Mouse (Mus musculus) ES-Bruce4 (cell line): ENCODE results near the gene Slco2a1. TPM values are rescaled to one million over a fixed set of nuclear protein-coding genes. Genes with fewer than 3 reads are reported as not detected.

Experiments
- H3K27ac ChIP-seq: 2 replicates; pipeline ENCODE4 v1.5.1; 2012; ENCODE audit warnings: low read length, inconsistent platforms; ENCODE audit not compliant: insufficient read depth
- H3K27me3 ChIP-seq: 2 replicates; pipeline ENCODE4 v1.6.1; 2012; ENCODE audit warnings: mild to moderate bottlenecking, low read length, inconsistent platforms; ENCODE audit not compliant: control insufficient read depth, poor library complexity, insufficient read depth, severe bottlenecking
- H3K36me3 ChIP-seq: 2 replicates; pipeline ENCODE4 v1.6.1; 2012; ENCODE audit warnings: inconsistent platforms, mild to moderate bottlenecking, low read length, moderate library complexity; ENCODE audit not compliant: control insufficient read depth, poor library complexity, insufficient read depth, severe bottlenecking
- H3K4me1 ChIP-seq: one replicate; pipeline ENCODE4 v1.8.1; 2011; ENCODE audit warnings: low read length; ENCODE audit not compliant: control insufficient read depth, insufficient read depth
- H3K4me3 ChIP-seq: 2 replicates; pipeline ENCODE4 v1.5.1; 2011; ENCODE audit warnings: low read depth, mild to moderate bottlenecking, low read length
- H3K9ac ChIP-seq: 2 replicates; pipeline ENCODE4 v1.6.1; 2012; ENCODE audit warnings: low read depth, mild to moderate bottlenecking, inconsistent platforms; ENCODE audit not compliant: poor library complexity, severe bottlenecking
- H3K9me3 ChIP-seq: replicated peaks from 2 replicates; pipeline ENCODE4 v1.6.1; 2012; ENCODE audit warnings: mild to moderate bottlenecking, low read length, inconsistent platforms; ENCODE audit not compliant: control insufficient read depth, poor library complexity, insufficient read depth, severe bottlenecking
- CTCF ChIP-seq: IDR thresholded peaks from one replicate; pipeline ENCODE4 v1.8.1; 2011; ENCODE audit warnings: low read depth, low read length
- EP300 ChIP-seq: IDR thresholded peaks from 2 replicates; pipeline ENCODE4 v1.6.1; 2011; ENCODE audit warnings: low read depth, low read length; ENCODE audit not compliant: insufficient read depth
- POLR2A ChIP-seq: IDR thresholded peaks from one replicate; pipeline ENCODE4 v1.8.1; 2011; ENCODE audit warnings: low read length; ENCODE audit not compliant: insufficient read depth
- polyA plus RNA-seq: library from polyadenylated mRNA; stranded (reverse); fragments of >200 nt; gene quantifications from 2 replicates; pipeline ENCODE4 v1.2.4, GENCODE M21; 2011; ENCODE audit warnings: low read depth; ENCODE audit not compliant: missing spikeins, insufficient read depth, insufficient read length

Slco2a1 gene
- polyA plus RNA-seq, 1 experiment = 3.1 TPM

GRCm38 (mm10) chr9:103027150-103027889 is 38.8 kb downstream of the Slco2a1 start:
- no peak overlapping the region for H3K9ac ChIP-seq
- H3K9me3 ChIP-seq = no peaks in the 10 kb centered on the region
- peaks cover 2% of the 10 kb centered on the region for H3K4me1 ChIP-seq
- H3K27me3 ChIP-seq = no peaks in the 10 kb centered on the region
- TF ChIP-seq POLR2A = no peak
- no peak for TF ChIP-seq EP300
- no peak for TF ChIP-seq CTCF
- H3K36me3 ChIP-seq = no peaks in the 10 kb centered on the region
- H3K4me3 ChIP-seq = no peak overlapping the region
- H3K27ac ChIP-seq = no peak overlapping the region

- Histone ChIP-seq H3K9me3 (no peaks in the 10 kb centered on the region), H3K27me3 (no peaks in the 10 kb centered on the region), H3K4me3 (no peak overlapping the region)
Observed at GRCm38 (mm10) chr9:103029012-103029411, 40.5 kb downstream of the Slco2a1 start.

GRCm38 (mm10) chr9:103030041-103030440 is 41.5 kb downstream of the Slco2a1 start:
- Histone ChIP-seq H3K27ac (no peak overlapping the region), H3K9me3 (no peaks in the 10 kb centered on the region), H3K9ac (no peak overlapping the region), H3K27me3 (no peaks in the 10 kb centered on the region), H3K36me3 (no peaks in the 10 kb centered on the region), H3K4me3 (no peak overlapping the region), H3K4me1 (peaks cover 2% of the 10 kb centered on the region)
- no peak for TF ChIP-seq POLR2A
- TF ChIP-seq EP300 = no peak
- TF ChIP-seq CTCF = no peak

More at GRCm38 (mm10) chr9:103029012-103029411, 40.5 kb downstream of the Slco2a1 start:
- Histone ChIP-seq H3K4me1 (peaks cover 2% of the 10 kb centered on the region), H3K27ac (no peak overlapping the region), H3K9ac (no peak overlapping the region), H3K36me3 (no peaks in the 10 kb centered on the region)
- TF ChIP-seq EP300 = no peak
- no peak for TF ChIP-seq CTCF
- TF ChIP-seq POLR2A = no peak

- no peak overlapping the region for H3K27ac ChIP-seq
Observed at GRCm38 (mm10) chr9:103031211-103031610, 42.7 kb downstream of the Slco2a1 start.

GRCm38 (mm10) chr9:103032193-103032592 is 43.7 kb downstream of the Slco2a1 start:
- H3K9me3 ChIP-seq = no peaks in the 10 kb centered on the region
- no peak for TF ChIP-seq POLR2A
- no peak for TF ChIP-seq CTCF
- TF ChIP-seq EP300 = no peak
- H3K27ac ChIP-seq = no peak overlapping the region
- H3K4me1 ChIP-seq = peaks cover 2% of the 10 kb centered on the region
- no peak overlapping the region for H3K9ac ChIP-seq
- H3K27me3 ChIP-seq = no peaks in the 10 kb centered on the region
- no peaks in the 10 kb centered on the region for H3K36me3 ChIP-seq
- no peak overlapping the region for H3K4me3 ChIP-seq

More at GRCm38 (mm10) chr9:103031211-103031610, 42.7 kb downstream of the Slco2a1 start:
- Histone ChIP-seq H3K27me3 (no peaks in the 10 kb centered on the region), H3K9me3 (no peaks in the 10 kb centered on the region), H3K9ac (no peak overlapping the region), H3K4me3 (no peak overlapping the region), H3K36me3 (no peaks in the 10 kb centered on the region), H3K4me1 (peaks cover 2% of the 10 kb centered on the region)
- TF ChIP-seq POLR2A (no peak), EP300 (no peak), CTCF (no peak)

- H3K27ac ChIP-seq = no peak overlapping the region
- no peaks in the 10 kb centered on the region for H3K36me3 ChIP-seq
- H3K4me3 ChIP-seq = no peak overlapping the region
- H3K4me1 ChIP-seq = peaks cover 2% of the 10 kb centered on the region
- TF ChIP-seq POLR2A = no peak
- no peak for TF ChIP-seq CTCF
- TF ChIP-seq EP300 = no peak
- no peak overlapping the region for H3K9ac ChIP-seq
- no peaks in the 10 kb centered on the region for H3K9me3 ChIP-seq
- no peaks in the 10 kb centered on the region for H3K27me3 ChIP-seq
Observed at GRCm38 (mm10) chr9:103033381-103033780, 44.9 kb downstream of the Slco2a1 start.
